ENCODE assay signal across 7 mouse cellular contexts in the genomic region with DNA sequence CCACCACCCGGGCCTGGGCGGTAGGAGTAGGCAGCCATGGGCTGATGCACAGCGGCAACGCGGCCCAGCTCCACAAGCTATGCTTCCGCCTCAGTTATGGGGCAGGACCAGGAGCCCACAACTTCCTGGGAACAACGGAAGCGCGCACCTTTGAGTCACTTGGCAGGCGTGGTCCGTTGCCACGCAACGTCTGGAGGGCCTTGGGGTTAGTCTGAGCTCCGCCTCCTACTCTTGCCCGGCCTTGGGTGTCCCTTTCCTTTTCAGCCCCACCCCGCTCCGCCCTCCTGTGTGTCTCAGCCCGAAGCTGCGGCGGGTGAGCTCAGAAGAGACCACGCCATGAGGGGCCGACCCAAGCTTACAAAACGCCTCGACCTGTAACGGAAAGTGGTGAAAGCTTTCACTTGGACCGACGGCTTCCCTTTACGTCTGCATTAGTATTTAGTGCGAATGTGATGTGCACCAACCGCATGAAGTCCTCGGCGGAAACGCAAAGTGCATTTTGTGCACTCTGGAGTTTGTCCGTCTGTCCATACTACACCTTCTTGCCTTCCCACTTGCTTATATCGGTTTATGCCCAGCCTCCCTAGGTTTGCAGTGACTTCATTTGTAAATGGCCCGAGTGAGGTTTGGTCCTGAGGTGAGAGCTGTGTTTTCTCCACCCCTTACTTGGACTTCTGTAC. TPM values are rescaled to one million over a fixed set of nuclear protein-coding genes. Genes with fewer than 3 reads are reported as not detected.
A peak's percentile ranks its signal among the peaks of the same experiment; 100 is the strongest.
DNase-seq lines count a peak whose midpoint lies in the region; ATAC-seq lines count a peak whose summit lies in the region.

A gene (minus strand): TSS at position 411 of the 680 bp plus-strand sequence.

- H3K9ac ChIP-seq in intestine, embryonic 16.5 days (ENCODE audit: low read depth, low read length) = peak within 1 kb of the TSS; percentile 95
- H3K9ac ChIP-seq in midbrain, embryonic 11.5 days (ENCODE audit: low read length) = peak within 1 kb of the TSS; percentile 83

- peak within 1 kb of the TSS; percentile 97 for H3K4me3 ChIP-seq in intestine, embryonic 16.5 days (ENCODE audit: low read length)
- H3K4me3 ChIP-seq in midbrain, embryonic 11.5 days (ENCODE audit: low read depth, low read length) = peak within 1 kb of the TSS; percentile 82

- peak; percentile 97 for DNase-seq in adrenal gland, adult 8-10 months
- peak; percentile 91 for DNase-seq in embryo, embryonic 9.5 days (ENCODE audit: extremely low spot score)
- DNase-seq in gastrocnemius, postnatal 4 days (ENCODE audit: low spot score in 2 of 2) = peak; percentile 79 to 88
- peak; percentile 89 to 92 for DNase-seq in left cerebral cortex, postnatal 36 days (ENCODE audit: low spot score in 2 of 2)
- peak; percentile 98 for DNase-seq in midbrain, embryonic 11.5 days (ENCODE audit: low spot score, missing footprints)
- peak; percentile 95 for DNase-seq in skeletal muscle tissue, adult 2 months (ENCODE audit: low read depth, low spot score)

- under 1% methylated on average over 36 of the region's 36 CpGs for WGBS in intestine, embryonic 16.5 days
- under 1% methylated on average over 36 of the region's 36 CpGs for WGBS in midbrain, embryonic 11.5 days

- H3K27me3 ChIP-seq in intestine, embryonic 16.5 days (replicated peaks; ENCODE audit: control insufficient read depth, insufficient read depth, low read length) = no peaks in the 10 kb centered on the region
- no peaks in the 10 kb centered on the region for H3K27me3 ChIP-seq in midbrain, embryonic 11.5 days (ENCODE audit: control insufficient read depth, insufficient read depth, low read length)

- H3K36me3 ChIP-seq in intestine, embryonic 16.5 days (ENCODE audit: control insufficient read depth, insufficient read depth, low read length) = peaks cover 6% of the 10 kb centered on the region
- peaks cover 10% of the 10 kb centered on the region; the same call in 1 of the 2 replicates for H3K36me3 ChIP-seq in midbrain, embryonic 11.5 days (ENCODE audit: control insufficient read depth, insufficient read depth, low read length)

- peak within 1 kb of the TSS; percentile 87 for H3K27ac ChIP-seq in intestine, embryonic 16.5 days (ENCODE audit: low read length)
- H3K27ac ChIP-seq in midbrain, embryonic 11.5 days (ENCODE audit: low read depth, low read length) = no peak within 1 kb of the TSS; the same call in 1 of the 2 replicates

- H3K4me2 ChIP-seq in intestine, embryonic 16.5 days (ENCODE audit: low read depth, low read length) = peak within 1 kb of the TSS; percentile 55
- peak within 1 kb of the TSS; percentile 80 for H3K4me2 ChIP-seq in midbrain, embryonic 11.5 days

- intact Hi-C loops in left cerebral cortex, postnatal 36 days (cut with DNase I) = no loop called here

- H3K4me1 ChIP-seq in intestine, embryonic 16.5 days (ENCODE audit: control insufficient read depth, insufficient read depth, low read length) = peaks cover 9% of the 10 kb centered on the region
- peaks cover 9% of the 10 kb centered on the region for H3K4me1 ChIP-seq in midbrain, embryonic 11.5 days (ENCODE audit: control insufficient read depth, insufficient read depth, low read length)

- peak; percentile 99 for ATAC-seq in intestine, embryonic 16.5 days
- ATAC-seq in midbrain, embryonic 11.5 days (ENCODE audit: low FRiP score) = peak; percentile 99

- H3K9me3 ChIP-seq in intestine, embryonic 16.5 days (ENCODE audit: control insufficient read depth, low read length) = no peaks in the 10 kb centered on the region
- no peaks in the 10 kb centered on the region for H3K9me3 ChIP-seq in midbrain, embryonic 11.5 days (ENCODE audit: control insufficient read depth, low read length)

RNA-seq across cellular contexts. Expression of the gene that starts here (rescaled TPM):
- 100 to 1,000 TPM; 143 to 193 (median 171) TPM for total RNA-seq in adrenal gland, adult 8-10 months (2022)
- total RNA-seq in gastrocnemius, postnatal 4 days (2021) = 10 to 100 TPM; 41.8 to 42.4 TPM
- 203 and 214 TPM in 2 replicates for polyA plus RNA-seq in intestine, embryonic 16.5 days (2015; fragmentation: Nextera tagmentation; extraction: Ambion mirVana)
- total RNA-seq in left cerebral cortex, postnatal 36 days (2021) = 10 to 100 TPM; 80.6 to 87.7 TPM
- polyA plus RNA-seq in midbrain, embryonic 11.5 days (2014; fragmentation: Nextera tagmentation; extraction: Ambion mirVana) = 116 and 125 TPM in 2 replicates
